8 mouse cellular contexts compared by ENCODE assay signal in the genomic region with DNA sequence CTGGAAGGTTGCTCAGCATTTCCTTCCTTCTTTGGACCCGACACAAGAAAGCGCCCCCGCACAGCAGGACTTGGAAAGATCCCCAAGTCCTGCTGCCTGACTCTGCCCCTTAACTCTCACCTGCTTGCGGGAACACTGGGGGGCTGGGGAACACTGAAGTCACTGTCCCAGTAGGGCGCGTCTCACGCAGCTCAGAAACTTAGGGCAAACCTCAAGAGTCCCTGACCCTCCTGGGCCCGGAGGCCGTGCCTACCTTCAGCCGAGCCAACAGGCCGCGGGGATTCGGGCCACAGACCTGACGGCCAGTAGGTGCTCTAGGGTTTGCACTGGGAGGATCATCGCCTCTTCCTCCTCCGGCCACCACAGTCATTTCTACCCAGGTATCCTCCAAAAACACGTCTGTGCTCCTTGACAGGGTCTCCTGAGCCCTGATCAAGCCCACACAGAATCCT. TPM values are rescaled to one million over a fixed set of nuclear protein-coding genes. Genes with fewer than 3 reads are reported as not detected.
DNase-seq lines count a peak whose midpoint lies in the region; ATAC-seq and TF ChIP-seq lines count a peak whose summit lies in the region.

No protein-coding gene starts in this region.

- no peak for DNase-seq in lung, postnatal 0 days (ENCODE audit: low spot score)
- DNase-seq in lung, postnatal 36 days = no peak
- DNase-seq in limb, embryonic 10.5 days (ENCODE audit: low spot score) = peak; percentile 65
- no peak for DNase-seq in c-Kit-positive CD71-positive TER-119-positive erythroid progenitor cells, embryonic 14.5 days (ENCODE audit: low spot score)
- no peak for DNase-seq in thymus, postnatal 25 days

- H3K27me3 ChIP-seq in lung, postnatal 0 days (replicated peaks; ENCODE audit: insufficient read depth, low read length) = no peaks in the 10 kb centered on the region; the same call in 1 of the 2 replicates
- peaks cover 13% of the 10 kb centered on the region; the same call in 1 of the 2 replicates for H3K27me3 ChIP-seq in forebrain, embryonic 15.5 days
- no peaks in the 10 kb centered on the region for H3K27me3 ChIP-seq in limb, embryonic 10.5 days (ENCODE audit: low read depth, poor library complexity, severe bottlenecking)
- H3K27me3 ChIP-seq in stomach, embryonic 16.5 days (ENCODE audit: control insufficient read depth, insufficient read depth, low read length) = no peaks in the 10 kb centered on the region

- H3K9ac ChIP-seq in lung, postnatal 0 days (replicated peaks; ENCODE audit: low read depth) = peak overlapping the region; percentile 60
- peak overlapping the region; percentile 65 for H3K9ac ChIP-seq in forebrain, embryonic 15.5 days (replicated peaks)
- peak overlapping the region; percentile 88 for H3K9ac ChIP-seq in stomach, embryonic 16.5 days (ENCODE audit: low read length)

- H3K4me1 ChIP-seq in lung, postnatal 0 days (ENCODE audit: insufficient read depth, low read depth, low read length) = peaks cover 3% of the 10 kb centered on the region; the same call in 1 of the 2 replicates
- H3K4me1 ChIP-seq in forebrain, embryonic 15.5 days = peaks cover 34% of the 10 kb centered on the region
- H3K4me1 ChIP-seq in limb, embryonic 10.5 days = peaks cover 60% of the 10 kb centered on the region
- peaks cover 22% of the 10 kb centered on the region for H3K4me1 ChIP-seq in stomach, embryonic 16.5 days (ENCODE audit: control insufficient read depth, insufficient read depth, low read length)

- peak overlapping the region; percentile 83 for H3K4me2 ChIP-seq in lung, postnatal 0 days (replicated peaks; ENCODE audit: low read depth, low read length)
- H3K4me2 ChIP-seq in forebrain, embryonic 15.5 days (replicated peaks) = peak overlapping the region; percentile 94
- peak overlapping the region; percentile 52 for H3K4me2 ChIP-seq in stomach, embryonic 16.5 days (ENCODE audit: low read depth, low read length)

- no peaks in the 10 kb centered on the region for H3K36me3 ChIP-seq in lung, postnatal 0 days (ENCODE audit: insufficient read depth, low read length)
- H3K36me3 ChIP-seq in forebrain, embryonic 15.5 days = no peaks in the 10 kb centered on the region
- no peaks in the 10 kb centered on the region; the same call in 1 of the 2 replicates for H3K36me3 ChIP-seq in limb, embryonic 10.5 days
- H3K36me3 ChIP-seq in stomach, embryonic 16.5 days (ENCODE audit: control insufficient read depth, insufficient read depth, low read length) = no peaks in the 10 kb centered on the region

- peak overlapping the region; percentile 59; the same call in 1 of the 2 replicates for H3K27ac ChIP-seq in lung, postnatal 0 days (ENCODE audit: low read length)
- H3K27ac ChIP-seq in forebrain, embryonic 15.5 days (replicated peaks) = no peak overlapping the region
- H3K27ac ChIP-seq in limb, embryonic 10.5 days = peak overlapping the region; percentile 98
- peak overlapping the region; percentile 79 for H3K27ac ChIP-seq in stomach, embryonic 16.5 days (ENCODE audit: low read length)

- WGBS in lung, postnatal 0 days = 6% methylated on average over 17 of the region's 17 CpGs
- 7% methylated on average over 17 of the region's 17 CpGs for WGBS in forebrain, embryonic 15.5 days
- WGBS in limb, embryonic 10.5 days = 1% methylated on average over 17 of the region's 17 CpGs
- 4% methylated on average over 17 of the region's 17 CpGs for WGBS in stomach, embryonic 16.5 days

- ATAC-seq in lung, postnatal 0 days = no peak
- ATAC-seq in forebrain, embryonic 15.5 days (replicated peaks) = no peak
- no peak for ATAC-seq in stomach, embryonic 16.5 days (ENCODE audit: insufficient read depth, low FRiP score)
- no peak for ATAC-seq in frontal cortex, adult (ENCODE audit: low TSS enrichment)

- 0 out of 2 replicates have a peak, but pooled peaks have one; percentile 9 for TF ChIP-seq CTCF in lung, postnatal 0 days (IDR thresholded peaks at IDR 0.05)

- no peaks in the 10 kb centered on the region for H3K9me3 ChIP-seq in lung, postnatal 0 days (ENCODE audit: low read length)
- H3K9me3 ChIP-seq in forebrain, embryonic 15.5 days = no peaks in the 10 kb centered on the region
- no peaks in the 10 kb centered on the region for H3K9me3 ChIP-seq in limb, embryonic 10.5 days (replicated peaks)
- no peaks in the 10 kb centered on the region for H3K9me3 ChIP-seq in stomach, embryonic 16.5 days (replicated peaks; ENCODE audit: control insufficient read depth, low read length)

- no peak for TF ChIP-seq EP300 in lung, postnatal 0 days (IDR thresholded peaks at IDR 0.05)

- H3K4me3 ChIP-seq in lung, postnatal 0 days (ENCODE audit: low read depth, low read length) = peak overlapping the region; percentile 66
- peak overlapping the region; percentile 58 for H3K4me3 ChIP-seq in forebrain, embryonic 15.5 days
- H3K4me3 ChIP-seq in limb, embryonic 10.5 days = peak overlapping the region; percentile 93
- H3K4me3 ChIP-seq in stomach, embryonic 16.5 days (replicated peaks; ENCODE audit: low read length) = peak overlapping the region; percentile 70

RNA-seq across cellular contexts. Expression of a gene that starts 1.2 kb away (rescaled TPM):
- polyA plus RNA-seq in lung, postnatal 0 days (2015; fragmentation: Nextera tagmentation; extraction: Ambion mirVana) = 5.3 and 5.5 TPM in 2 replicates
- 3.3 and 3.8 TPM in 2 replicates for polyA plus RNA-seq in forebrain, embryonic 15.5 days (2015; fragmentation: Nextera tagmentation; extraction: Ambion mirVana)
- polyA plus RNA-seq in limb, embryonic 10.5 days (2016; fragmentation: Nextera tagmentation; extraction: Ambion mirVana) = 37.9 and 40.1 TPM in 2 replicates
- polyA plus RNA-seq in stomach, embryonic 16.5 days (2015; fragmentation: Nextera tagmentation; extraction: Ambion mirVana) = 12.0 and 13.5 TPM in 2 replicates
